Mouse (Mus musculus) hindbrain, embryonic 15.5 days (tissue): ENCODE results near the gene Chtop. TPM values are rescaled to one million over a fixed set of nuclear protein-coding genes. Genes with fewer than 3 reads are reported as not detected.

Experiments used
- ATAC-seq: fragments of 200-750 bp; cut with Nextera tagmentation; 2 replicates; pipeline ENCODE4 v1.8.0; 2017; ENCODE audit warnings: low read depth, moderate number of reproducible peaks, moderate TSS enrichment; ENCODE audit not compliant: low FRiP score
- H3K27ac ChIP-seq: fragments of 300-500 bp; sonication (generic); replicated peaks from 2 replicates; pipeline ENCODE4 v1.5.1; 2015; ENCODE audit warnings: mild to moderate bottlenecking, inconsistent platforms
- H3K27me3 ChIP-seq: fragments of 300-500 bp; sonication (generic); 2 replicates; pipeline ENCODE4 v1.6.1; 2015; ENCODE audit warnings: control low read depth, inconsistent platforms
- H3K36me3 ChIP-seq: fragments of 300-500 bp; sonication (generic); 2 replicates; pipeline ENCODE4 v1.6.1; 2015; ENCODE audit warnings: control low read depth, inconsistent platforms
- H3K4me1 ChIP-seq: fragments of 300-500 bp; sonication (generic); replicated peaks from 2 replicates; pipeline ENCODE4 v1.6.1; 2015; ENCODE audit warnings: control low read depth, inconsistent platforms
- H3K4me2 ChIP-seq: fragments of 300-500 bp; sonication (generic); 2 replicates; pipeline ENCODE4 v1.6.1; 2015; ENCODE audit warnings: moderate library complexity, mild to moderate bottlenecking, inconsistent platforms
- H3K4me3 ChIP-seq: fragments of 300-500 bp; sonication (generic); 2 replicates; pipeline ENCODE4 v1.5.1; 2015; ENCODE audit warnings: mild to moderate bottlenecking, inconsistent platforms
- H3K9ac ChIP-seq: fragments of 300-500 bp; sonication (generic); 2 replicates; pipeline ENCODE4 v1.6.1; 2015; ENCODE audit warnings: inconsistent platforms
- H3K9me3 ChIP-seq: fragments of 300-500 bp; sonication (generic); 2 replicates; pipeline ENCODE4 v1.6.1; 2016; ENCODE audit warnings: control low read depth, inconsistent platforms
- WGBS: fragments of 180-500 bp; shearing (Covaris S2); methylation state at CpG from one replicate; pipeline ENCODE4 v1.1.7; 2015; 5-methylcytosine and 5-hydroxymethylcytosine counted together
- polyA plus RNA-seq: library from polyadenylated mRNA; unstranded; fragments of >200 nt; fragmentation: Nextera tagmentation; extraction: Ambion mirVana; gene quantifications from 2 replicates; pipeline ENCODE4 v1.2.1, GENCODE M21; 2015

Chtop gene
- 173 and 176 TPM in 2 replicates for polyA plus RNA-seq

GRCm38 (mm10) chr3:90508950-90509746, at the start of gene Chtop:
TSS of gene Chtop (minus strand) at chr3:90509498.
- peaks cover 32% of the 10 kb centered on the region for H3K4me1 ChIP-seq
- H3K4me3 ChIP-seq = peak within 1 kb of the TSS; percentile 96
- ATAC-seq = peak; percentile 93
- H3K27me3 ChIP-seq = peaks cover 19% of the 10 kb centered on the region
- WGBS = under 1% methylated on average over 62 of the region's 66 CpGs
- peak within 1 kb of the TSS; percentile 98 for H3K9ac ChIP-seq
- H3K9me3 ChIP-seq = no peaks in the 10 kb centered on the region
- H3K36me3 ChIP-seq = peaks cover 29% of the 10 kb centered on the region
- H3K27ac ChIP-seq = peak within 1 kb of the TSS; percentile 98
- peak within 1 kb of the TSS; percentile 73 for H3K4me2 ChIP-seq

GRCm38 (mm10) chr3:90555954-90556353, 46.7 kb upstream of the Chtop start:
- peak; percentile 93 for ATAC-seq
- H3K9ac ChIP-seq = no peak overlapping the region
- WGBS = 30% methylated on average over 5 of the region's 5 CpGs
- no peak overlapping the region for H3K27ac ChIP-seq
- no peaks in the 10 kb centered on the region for H3K4me1 ChIP-seq
- H3K4me2 ChIP-seq = no peak overlapping the region
- H3K27me3 ChIP-seq = no peaks in the 10 kb centered on the region
- no peaks in the 10 kb centered on the region for H3K9me3 ChIP-seq
- no peaks in the 10 kb centered on the region for H3K36me3 ChIP-seq
- no peak overlapping the region for H3K4me3 ChIP-seq

GRCm38 (mm10) chr3:90552231-90552630, 42.9 kb upstream of the Chtop start:
- H3K27ac ChIP-seq = no peak overlapping the region
- no peaks in the 10 kb centered on the region for H3K36me3 ChIP-seq
- no peak overlapping the region for H3K9ac ChIP-seq
- no peak overlapping the region for H3K4me2 ChIP-seq
- 80% methylated on average over 2 of the region's 2 CpGs for WGBS
- no peaks in the 10 kb centered on the region for H3K9me3 ChIP-seq
- no peak for ATAC-seq
- H3K27me3 ChIP-seq = no peaks in the 10 kb centered on the region
- no peak overlapping the region for H3K4me3 ChIP-seq
- no peaks in the 10 kb centered on the region for H3K4me1 ChIP-seq

- Histone ChIP-seq H3K27me3 (no peaks in the 10 kb centered on the region), H3K9me3 (no peaks in the 10 kb centered on the region), H3K27ac (no peak overlapping the region), H3K4me1 (no peaks in the 10 kb centered on the region), H3K4me3 (no peak overlapping the region), H3K4me2 (no peak overlapping the region), H3K9ac (no peak overlapping the region), H3K36me3 (no peaks in the 10 kb centered on the region)
- WGBS = 94% methylated on average over 2 of the region's 2 CpGs
- no peak for ATAC-seq
Observed at GRCm38 (mm10) chr3:90550421-90550790, 41.1 kb upstream of the Chtop start.

DNA sequence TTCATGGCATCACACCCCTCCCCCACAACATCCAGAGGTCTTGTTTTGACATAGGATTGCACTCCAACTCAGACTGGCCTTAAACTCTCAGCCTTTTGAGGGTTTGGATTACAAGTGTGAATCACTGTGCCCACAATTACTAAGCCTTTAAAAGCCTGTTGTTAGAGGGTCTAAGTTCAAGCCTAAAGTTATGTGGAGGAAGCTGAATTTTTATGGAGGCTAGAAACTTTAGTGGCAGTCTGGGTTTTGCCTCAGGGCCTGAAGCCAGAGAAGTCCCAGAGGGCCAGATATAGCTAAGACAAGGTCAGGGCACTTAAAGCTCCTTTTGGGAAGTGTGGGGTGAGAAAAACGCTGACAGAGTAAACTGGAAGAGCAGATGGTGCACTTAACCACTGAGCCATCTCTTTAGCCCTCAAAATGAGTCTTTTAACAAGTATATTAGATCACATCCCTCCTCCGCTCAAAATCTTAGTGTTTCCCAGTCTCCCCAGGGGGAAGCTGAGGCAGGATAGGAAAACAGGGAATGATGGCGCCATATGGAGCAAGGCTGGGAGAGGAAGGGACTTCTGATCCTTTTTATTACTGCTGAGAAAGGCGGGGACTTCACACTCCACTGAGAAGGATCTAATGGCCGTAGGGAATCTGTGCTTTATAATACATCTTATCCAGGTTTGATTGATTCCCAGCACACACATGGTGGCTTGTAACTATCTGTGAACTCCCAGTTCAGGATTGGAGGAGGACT, 40.5 kb upstream of the Chtop start:
- 64% methylated on average over 5 of the region's 5 CpGs for WGBS

GRCm38 (mm10) chr3:90540904-90541303, 31.6 kb upstream of the Chtop start:
- peak; percentile 67 for ATAC-seq
- Histone ChIP-seq H3K4me3 (no peak overlapping the region), H3K9ac (no peak overlapping the region), H3K9me3 (no peaks in the 10 kb centered on the region), H3K36me3 (no peaks in the 10 kb centered on the region), H3K4me1 (0 out of 2 replicates have a peak, but pooled peaks cover 4% of the 10 kb centered on the region), H3K27me3 (no peaks in the 10 kb centered on the region), H3K4me2 (peak overlapping the region; percentile 21; the same call in 1 of the 2 replicates), H3K27ac (no peak overlapping the region)
- 34% methylated on average over 4 of the region's 4 CpGs for WGBS

More for the DNA sequence above, 40.5 kb upstream of the Chtop start:
- Histone ChIP-seq H3K27ac (no peak overlapping the region), H3K4me1 (no peaks in the 10 kb centered on the region), H3K9ac (no peak overlapping the region), H3K27me3 (no peaks in the 10 kb centered on the region), H3K4me2 (no peak overlapping the region), H3K4me3 (no peak overlapping the region), H3K36me3 (no peaks in the 10 kb centered on the region), H3K9me3 (no peaks in the 10 kb centered on the region)
- no peak for ATAC-seq

GRCm38 (mm10) chr3:90537905-90538296, 28.6 kb upstream of the Chtop start:
- H3K4me2 ChIP-seq = no peak overlapping the region
- no peak overlapping the region for H3K27ac ChIP-seq
- 87% methylated on average over 5 of the region's 5 CpGs for WGBS
- H3K27me3 ChIP-seq = no peaks in the 10 kb centered on the region
- 0 out of 2 replicates have a peak, but pooled peaks cover 4% of the 10 kb centered on the region for H3K4me1 ChIP-seq
- no peaks in the 10 kb centered on the region for H3K9me3 ChIP-seq
- H3K4me3 ChIP-seq = no peak overlapping the region
- no peak overlapping the region for H3K9ac ChIP-seq
- no peak for ATAC-seq
- no peaks in the 10 kb centered on the region for H3K36me3 ChIP-seq

DNA sequence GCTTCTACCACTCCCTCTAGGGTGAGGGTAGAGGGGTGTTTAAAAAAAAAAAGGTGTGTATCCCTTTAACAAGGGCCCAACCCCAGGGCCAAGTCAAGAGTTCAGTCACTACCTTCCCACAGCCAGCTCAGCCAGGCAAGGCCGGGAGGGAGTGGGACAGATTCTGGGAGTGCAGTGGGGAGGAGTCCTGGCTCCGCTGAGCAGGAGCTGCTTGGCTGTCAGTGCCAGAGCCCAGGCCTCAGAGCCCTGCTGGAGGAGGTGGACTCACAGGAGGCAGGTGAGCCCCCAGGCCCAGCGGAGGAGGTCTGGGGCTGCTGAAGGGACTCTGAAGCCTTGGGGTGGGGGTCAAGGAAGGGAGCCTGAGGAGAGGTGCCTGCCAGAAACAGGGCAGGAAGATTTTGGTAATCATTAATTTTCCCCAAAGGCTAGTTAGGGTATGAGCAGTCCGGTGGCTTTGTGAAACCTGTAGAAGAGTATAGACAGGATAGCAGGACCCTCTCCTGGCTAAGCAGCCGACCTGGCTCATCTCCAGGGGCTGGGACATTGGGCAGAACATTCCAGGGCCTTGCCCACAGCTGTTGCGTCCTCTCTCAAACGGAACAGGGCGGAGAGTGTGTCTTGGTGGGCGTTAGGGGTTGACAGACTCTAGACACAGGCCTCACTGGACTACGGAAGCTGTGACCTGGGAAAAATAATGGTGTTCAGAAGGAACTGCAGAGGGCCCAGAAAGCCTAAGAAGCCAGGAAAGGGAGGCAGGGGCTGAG, 28.0 kb upstream of the Chtop start, which contains the start of gene S100a16:
S100a16 (plus strand) TSS at position 114 of the 764 bp plus-strand sequence.
- Histone ChIP-seq H3K27ac (no peak within 1 kb of the TSS), H3K4me3 (no peak within 1 kb of the TSS), H3K4me2 (peak within 1 kb of the TSS; percentile 7; the same call in 1 of the 2 replicates), H3K9me3 (no peaks in the 10 kb centered on the region), H3K27me3 (no peaks in the 10 kb centered on the region), H3K9ac (no peak within 1 kb of the TSS), H3K4me1 (0 out of 2 replicates have a peak, but pooled peaks cover 4% of the 10 kb centered on the region), H3K36me3 (no peaks in the 10 kb centered on the region)
- ATAC-seq = no peak; the same call in 1 of the 2 replicates
- 35% methylated on average over 10 of the region's 10 CpGs for WGBS

DNA sequence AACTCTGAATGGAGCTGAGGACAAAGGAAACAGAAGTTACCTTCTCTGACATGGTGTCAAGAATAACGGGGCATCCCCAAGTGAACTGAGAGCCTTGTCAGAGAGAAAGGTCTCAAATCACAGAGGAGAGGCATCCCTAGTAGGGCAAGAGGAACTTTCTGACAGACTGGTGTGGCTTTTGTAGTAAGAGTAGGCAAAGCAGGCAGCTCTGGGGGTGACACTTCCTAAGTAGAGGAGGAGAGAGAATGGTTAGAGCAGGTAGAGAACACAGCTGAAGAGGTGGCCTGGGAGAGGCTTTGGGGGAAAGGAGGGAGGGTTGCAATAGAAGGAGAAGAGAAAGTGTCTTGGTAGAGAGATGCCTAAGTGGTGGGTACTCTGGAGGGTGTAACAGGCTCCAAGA, 26.1 kb upstream of the Chtop start:
- Histone ChIP-seq H3K4me2 (no peak overlapping the region), H3K4me1 (no peaks in the 10 kb centered on the region), H3K36me3 (no peaks in the 10 kb centered on the region), H3K27me3 (no peaks in the 10 kb centered on the region), H3K9ac (no peak overlapping the region), H3K27ac (no peak overlapping the region), H3K4me3 (no peak overlapping the region), H3K9me3 (no peaks in the 10 kb centered on the region)
- no peak for ATAC-seq
- 76% methylated on average over 1 of the region's 1 CpGs for WGBS

DNA sequence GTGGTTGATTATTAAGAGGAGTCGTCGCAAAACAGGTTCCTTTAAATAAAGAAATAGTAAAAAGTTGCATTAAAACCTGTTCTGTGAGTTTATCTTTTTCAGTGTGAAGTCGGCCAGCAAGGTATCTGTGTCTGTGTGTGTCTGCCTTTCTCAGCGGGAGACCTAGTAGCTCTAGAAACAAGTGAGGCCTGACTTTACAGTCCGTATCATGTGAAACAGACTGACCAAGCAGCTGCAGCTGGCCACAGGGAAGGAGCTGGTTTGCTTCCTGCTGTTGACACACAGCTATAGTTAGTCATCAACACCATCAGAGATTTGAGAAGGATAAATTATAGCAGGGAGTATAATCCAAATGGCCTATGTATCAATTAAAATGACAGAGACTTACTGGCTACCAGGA, 22.4 kb upstream of the Chtop start:
- ATAC-seq = no peak
- Histone ChIP-seq H3K4me2 (no peak overlapping the region), H3K9ac (no peak overlapping the region), H3K9me3 (no peaks in the 10 kb centered on the region), H3K36me3 (no peaks in the 10 kb centered on the region), H3K4me3 (no peak overlapping the region), H3K27ac (no peak overlapping the region), H3K4me1 (no peaks in the 10 kb centered on the region), H3K27me3 (no peaks in the 10 kb centered on the region)
- 78% methylated on average over 5 of the region's 5 CpGs for WGBS

GRCm38 (mm10) chr3:90527291-90527873, 18.1 kb upstream of the Chtop start:
- 89% methylated on average over 7 of the region's 7 CpGs for WGBS
- no peak overlapping the region for H3K27ac ChIP-seq
- no peaks in the 10 kb centered on the region for H3K27me3 ChIP-seq
- H3K9ac ChIP-seq = no peak overlapping the region
- H3K4me2 ChIP-seq = no peak overlapping the region
- no peak overlapping the region for H3K4me3 ChIP-seq
- ATAC-seq = no peak
- no peaks in the 10 kb centered on the region for H3K36me3 ChIP-seq
- H3K4me1 ChIP-seq = no peaks in the 10 kb centered on the region
- H3K9me3 ChIP-seq = no peaks in the 10 kb centered on the region
